Mouse (Mus musculus) stomach, postnatal 0 days (tissue): ENCODE data around the gene Actg1. TPM values are rescaled to one million over a fixed set of nuclear protein-coding genes. Genes with fewer than 3 reads are reported as not detected.

ENCODE experiments used
- ATAC-seq: fragments of 200-750 bp; cut with Nextera tagmentation; 2 replicates; pipeline ENCODE4 v1.8.0; 2017; ENCODE audit not compliant: low FRiP score, low TSS enrichment
- DNase-seq: peaks from one replicate; pipeline ENCODE4 v3.0.0-alpha.2; 2016; ENCODE audit warnings: low spot score
- H3K27ac ChIP-seq: fragments of 300-500 bp; sonication (generic); replicated peaks from 2 replicates; pipeline ENCODE4 v1.5.1; 2014; ENCODE audit warnings: mild to moderate bottlenecking, control low read depth
- H3K27me3 ChIP-seq: fragments of 300-500 bp; sonication (generic); 2 replicates; pipeline ENCODE4 v1.6.1; 2014; ENCODE audit warnings: low read length; ENCODE audit not compliant: control insufficient read depth, insufficient read depth
- H3K36me3 ChIP-seq: fragments of 300-500 bp; sonication (generic); 2 replicates; pipeline ENCODE4 v1.6.1; 2014; ENCODE audit warnings: low read length, mixed read lengths; ENCODE audit not compliant: control insufficient read depth, insufficient read depth
- H3K4me1 ChIP-seq: fragments of 300-500 bp; sonication (generic); replicated peaks from 2 replicates; pipeline ENCODE4 v1.6.1; 2014; ENCODE audit warnings: antibody characterized with exemption; ENCODE audit not compliant: control insufficient read depth, insufficient read depth
- H3K4me2 ChIP-seq: fragments of 300-500 bp; sonication (generic); replicated peaks from 2 replicates; pipeline ENCODE4 v1.6.1; 2014; ENCODE audit warnings: low read depth, mild to moderate bottlenecking, control low read depth, moderate library complexity
- H3K4me3 ChIP-seq: fragments of 300-500 bp; sonication (generic); 2 replicates; pipeline ENCODE4 v1.5.1; 2014; ENCODE audit warnings: low read depth, low read length, control low read depth
- H3K9ac ChIP-seq: fragments of 300-500 bp; sonication (generic); 2 replicates; pipeline ENCODE4 v1.6.1; 2014; ENCODE audit warnings: mild to moderate bottlenecking, low read length, control low read depth, mixed read lengths
- H3K9me3 ChIP-seq: fragments of 300-500 bp; sonication (generic); 2 replicates; pipeline ENCODE4 v1.6.1; 2016; ENCODE audit warnings: low read length; ENCODE audit not compliant: control insufficient read depth
- CTCF ChIP-seq: IDR thresholded peaks from 2 replicates; pipeline ENCODE4 v1.5.1; 2016; ENCODE audit warnings: antibody characterized with exemption, low read depth, mild to moderate bottlenecking, moderate library complexity
- EP300 ChIP-seq: optimal IDR thresholded peaks from 2 replicates; pipeline ENCODE3; 2016; ENCODE audit warnings: antibody characterized with exemption
- WGBS: fragments of 180-500 bp; shearing (Covaris S2); extraction: QIAGEN DNeasy Blood & Tissue Kit; methylation state at CpG from one replicate; pipeline ENCODE4 v1.1.7; 2014; 5-methylcytosine and 5-hydroxymethylcytosine counted together
- polyA plus RNA-seq: library from polyadenylated mRNA; unstranded; fragments of >200 nt; fragmentation: Nextera tagmentation; extraction: Ambion mirVana; gene quantifications from 2 replicates; pipeline ENCODE4 v1.2.1, GENCODE M21; 2015

Actg1 gene
- polyA plus RNA-seq, 1 experiment from 2014 or later: 2,268 TPM

DNA sequence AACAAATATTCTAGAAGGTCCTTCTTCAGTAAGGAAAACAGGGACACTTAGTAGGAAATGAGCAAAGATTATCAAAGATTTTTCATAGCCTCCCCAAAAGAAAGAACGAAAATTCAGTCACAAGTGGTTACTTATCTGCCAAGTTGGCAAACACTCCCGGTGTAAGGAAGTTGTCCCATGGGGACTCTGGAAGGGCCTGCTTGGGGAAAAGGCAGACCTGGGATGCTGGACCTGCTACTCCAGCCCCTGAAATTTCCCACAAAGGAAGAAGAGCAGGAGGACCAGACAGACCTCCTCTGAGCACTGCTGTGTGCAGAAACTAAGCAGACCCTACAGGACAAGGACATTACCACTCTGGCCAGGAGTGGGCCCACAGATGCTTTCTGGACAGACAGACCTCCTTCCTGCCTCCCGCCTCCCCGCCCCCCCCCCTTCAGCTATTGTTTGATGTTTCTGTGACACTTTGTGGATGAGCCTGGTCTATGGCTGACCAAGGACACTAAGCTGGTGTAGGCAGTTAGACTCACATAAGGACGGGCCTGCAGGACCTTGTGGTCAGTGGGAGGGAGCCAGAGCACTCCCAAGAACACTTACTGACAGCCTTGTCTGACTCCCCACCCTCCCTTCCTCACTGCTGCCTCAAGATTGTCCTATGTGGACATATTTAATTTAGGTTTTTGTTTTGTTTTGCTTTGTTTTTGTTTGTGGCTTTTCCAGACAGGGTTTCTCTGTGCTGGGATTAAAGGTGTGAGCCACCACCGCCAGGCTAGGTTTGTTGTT, 34.2 kb downstream of the Actg1 start:
- Histone ChIP-seq H3K36me3 (no peaks in the 10 kb centered on the region), H3K27me3 (no peaks in the 10 kb centered on the region), H3K9ac (no peak overlapping the region), H3K4me3 (no peak overlapping the region), H3K27ac (no peak overlapping the region), H3K4me1 (peaks cover 2% of the 10 kb centered on the region), H3K9me3 (no peaks in the 10 kb centered on the region), H3K4me2 (no peak overlapping the region)
- 39% methylated on average over 6 of the region's 6 CpGs for WGBS
- TF ChIP-seq CTCF (no peak), EP300 (no peak)
- ATAC-seq (no peak), DNase-seq (peak; percentile 15)

GRCm38 (mm10) chr11:120312069-120312468, 36.3 kb downstream of the Actg1 start:
- Histone ChIP-seq H3K27me3 (no peaks in the 10 kb centered on the region), H3K9ac (no peak overlapping the region), H3K4me1 (peaks cover 2% of the 10 kb centered on the region), H3K4me2 (no peak overlapping the region), H3K36me3 (no peaks in the 10 kb centered on the region), H3K27ac (no peak overlapping the region), H3K9me3 (no peaks in the 10 kb centered on the region), H3K4me3 (no peak overlapping the region)
- DNase-seq (peak; percentile 12), ATAC-seq (no peak)
- WGBS: 70% methylated on average over 6 of the region's 6 CpGs
- TF ChIP-seq EP300: no peak
- no peak for TF ChIP-seq CTCF

DNA sequence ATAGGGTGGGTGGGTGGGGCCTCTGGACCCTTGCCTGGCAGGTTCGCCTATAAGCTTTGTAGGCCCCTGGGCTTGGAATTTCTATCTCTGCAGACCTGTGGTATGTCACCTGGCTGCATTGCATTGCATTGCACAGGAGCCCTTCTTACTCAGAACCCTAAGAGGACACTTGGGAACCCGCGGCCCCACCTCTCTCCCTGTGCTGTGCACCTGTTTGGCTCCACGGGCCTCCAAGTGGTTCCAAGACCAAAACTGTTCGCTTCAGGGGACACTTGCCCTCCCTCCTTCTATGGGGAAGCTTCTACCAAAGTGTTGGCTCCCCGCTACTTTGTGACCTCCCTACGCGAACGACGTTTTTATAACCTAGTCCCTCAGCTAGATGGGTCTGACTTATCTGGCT, 36.8 kb downstream of the Actg1 start:
- H3K27ac ChIP-seq: peak overlapping the region; percentile 82
- no peaks in the 10 kb centered on the region for H3K27me3 ChIP-seq
- no peaks in the 10 kb centered on the region for H3K36me3 ChIP-seq
- ATAC-seq (no peak), DNase-seq (peak; percentile 42)
- no peak for TF ChIP-seq CTCF
- TF ChIP-seq EP300: no peak
- no peaks in the 10 kb centered on the region for H3K9me3 ChIP-seq
- H3K9ac ChIP-seq: peak overlapping the region; percentile 72
- peak overlapping the region; percentile 72 for H3K4me2 ChIP-seq
- WGBS: 51% methylated on average over 10 of the region's 10 CpGs
- H3K4me1 ChIP-seq: peaks cover 2% of the 10 kb centered on the region
- peak overlapping the region; percentile 39 for H3K4me3 ChIP-seq

GRCm38 (mm10) chr11:120310813-120311312, 37.5 kb downstream of the Actg1 start:
- ATAC-seq (peak; percentile 83), DNase-seq (peak; percentile 94)
- Histone ChIP-seq H3K4me2 (peak overlapping the region; percentile 72), H3K4me3 (peak overlapping the region; percentile 39), H3K9ac (peak overlapping the region; percentile 72), H3K27me3 (no peaks in the 10 kb centered on the region), H3K36me3 (no peaks in the 10 kb centered on the region), H3K27ac (peak overlapping the region; percentile 82), H3K4me1 (peaks cover 3% of the 10 kb centered on the region; the same call in 1 of the 2 replicates), H3K9me3 (no peaks in the 10 kb centered on the region)
- 6% methylated on average over 44 of the region's 45 CpGs for WGBS
- TF ChIP-seq EP300 (no peak), CTCF (no peak)

GRCm38 (mm10) chr11:120308441-120309320, 39.7 kb downstream of the Actg1 start:
- Histone ChIP-seq H3K27ac (no peak overlapping the region), H3K4me1 (peaks cover 9% of the 10 kb centered on the region), H3K4me3 (no peak overlapping the region), H3K9ac (no peak overlapping the region), H3K4me2 (0 out of 2 replicates have a peak overlapping the region, but pooled peaks have one; percentile 8), H3K9me3 (no peaks in the 10 kb centered on the region), H3K27me3 (no peaks in the 10 kb centered on the region), H3K36me3 (no peaks in the 10 kb centered on the region)
- 41% methylated on average over 15 of the region's 15 CpGs for WGBS
- ATAC-seq (no peak), DNase-seq (peak; percentile 15)
- TF ChIP-seq EP300 (no peak), CTCF (no peak)
